Comparison of ENCODE assay signal across 2 mouse cellular contexts in the genomic region with DNA sequence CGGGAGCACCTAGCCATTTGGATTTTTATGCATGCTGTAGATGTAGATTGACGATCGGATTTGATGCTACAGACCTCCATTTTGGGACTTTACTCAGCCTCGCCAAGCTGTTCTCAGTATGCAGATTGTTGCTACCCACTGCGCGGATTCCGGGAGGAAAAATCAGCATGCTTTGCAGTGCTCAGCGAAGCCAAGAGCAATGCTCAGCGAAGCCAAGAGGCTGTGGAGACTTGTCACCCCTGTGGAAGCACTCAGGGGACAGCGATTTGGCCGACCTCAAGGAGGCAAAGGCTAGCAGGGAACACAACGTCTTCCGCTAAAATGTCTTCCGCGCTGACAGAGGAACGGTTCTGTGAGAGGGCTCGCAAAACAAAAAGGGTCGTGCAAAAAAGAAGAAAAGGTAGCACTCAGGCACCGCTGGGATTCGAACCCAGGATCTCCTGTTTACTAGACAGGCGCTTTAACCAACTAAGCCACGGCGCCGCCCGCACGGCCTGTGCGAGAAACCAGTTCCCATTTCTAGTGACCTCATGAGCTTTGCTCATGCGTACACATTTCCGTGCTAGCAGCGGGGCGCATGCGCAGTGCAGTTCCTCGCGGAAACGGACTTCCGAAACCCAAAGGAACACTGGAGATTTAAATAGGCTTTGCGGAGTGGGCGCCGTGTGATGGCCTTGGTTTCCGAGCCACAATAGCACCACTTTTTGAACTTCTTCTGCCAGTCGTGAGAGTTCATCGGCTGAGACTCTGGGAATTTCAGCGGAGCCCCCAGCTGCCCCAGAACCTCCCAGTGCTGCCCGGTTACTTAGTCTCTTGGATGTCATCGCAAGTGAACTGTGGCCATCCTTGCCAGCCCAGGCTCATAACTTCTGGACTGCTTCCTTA.
A peak's percentile ranks its signal among the peaks of the same experiment; 100 is the strongest.
TF ChIP-seq lines count a peak whose summit lies in the region.

No protein-coding gene starts in this region.

TF ChIP-seq in C2C12, 6 proteins besides CTCF, POLR2A, EP300 and RAD21 (continued from another document):
- no peak for TF ChIP-seq FOSL1 (IDR thresholded peaks at IDR 0.05; ENCODE audit: insufficient read depth, low read length, poor library complexity, severe bottlenecking)
- TF ChIP-seq MYOD1 (IDR thresholded peaks at IDR 0.05; ENCODE audit: control insufficient read depth, insufficient read length, low read depth), result no peak
- TF ChIP-seq MAX (IDR thresholded peaks at IDR 0.05), result no peak
TF ChIP-seq in C2C12: peak in this region for 0.

TF ChIP-seq in myocyte, 11 proteins besides CTCF, POLR2A, EP300 and RAD21 (continued from another document):
- TF ChIP-seq CEBPB (IDR thresholded peaks at IDR 0.05; ENCODE audit: insufficient read depth, poor library complexity, severe bottlenecking) (0 out of 2 replicates have a peak, but pooled peaks have one; percentile 22), USF1 (IDR thresholded peaks at IDR 0.05; ENCODE audit: low read depth) (no peak), TCF12 (IDR thresholded peaks at IDR 0.05; ENCODE audit: insufficient read depth, poor library complexity, severe bottlenecking) (no peak)
